Comparison of ENCODE assay signal across 8 mouse cellular contexts in the genomic region with DNA sequence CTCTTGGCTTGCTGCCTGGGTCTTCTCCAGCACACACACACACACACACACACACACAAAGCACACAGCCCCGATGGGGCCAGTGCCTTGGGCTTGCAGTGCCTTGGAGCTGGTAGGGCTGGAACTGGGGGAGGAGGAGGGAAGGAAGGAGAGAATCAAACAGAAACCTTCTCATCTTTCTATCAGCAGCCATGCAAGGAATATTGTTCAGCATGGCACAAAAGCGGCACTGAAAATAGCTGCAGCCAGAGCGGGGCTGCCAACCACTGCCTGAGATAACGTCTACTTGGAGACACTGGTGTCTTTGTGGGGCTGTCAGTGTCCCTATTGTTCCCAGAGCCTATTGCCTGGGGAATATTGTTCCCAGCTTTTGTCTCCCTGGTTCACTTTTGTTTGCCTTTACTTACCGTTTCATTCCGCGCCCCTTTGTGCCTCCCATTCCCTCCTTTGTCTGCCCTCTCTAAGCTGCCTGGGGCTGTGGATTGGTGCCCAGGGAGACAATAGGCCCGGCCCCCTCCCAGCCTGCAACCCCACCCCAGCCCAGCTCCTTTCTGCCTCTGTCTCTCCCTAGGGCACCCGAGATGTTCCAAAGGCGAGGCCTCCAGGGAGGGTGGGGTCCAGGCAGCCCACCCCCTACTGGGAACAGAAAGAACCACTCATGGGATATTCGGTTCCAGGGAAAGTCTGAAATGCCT.
DNase-seq lines count a peak whose midpoint lies in the region; ATAC-seq and TF ChIP-seq lines count a peak whose summit lies in the region.

No protein-coding gene starts in this region.

- H3K27me3 ChIP-seq in kidney, embryonic 14.5 days (ENCODE audit: control insufficient read depth, insufficient read depth, low read length) = no peaks in the 10 kb centered on the region
- no peaks in the 10 kb centered on the region for H3K27me3 ChIP-seq in intestine, embryonic 15.5 days (replicated peaks)
- H3K27me3 ChIP-seq in limb, embryonic 10.5 days (ENCODE audit: low read depth, poor library complexity, severe bottlenecking) = no peaks in the 10 kb centered on the region; the same call in 1 of the 2 replicates
- no peaks in the 10 kb centered on the region for H3K27me3 ChIP-seq in midbrain, embryonic 11.5 days (ENCODE audit: control insufficient read depth, insufficient read depth, low read length)
- no peaks in the 10 kb centered on the region for H3K27me3 ChIP-seq in stomach, postnatal 0 days (ENCODE audit: control insufficient read depth, insufficient read depth, low read length)

- peak overlapping the region; percentile 54 for H3K4me2 ChIP-seq in kidney, embryonic 14.5 days (replicated peaks; ENCODE audit: low read depth, low read length)
- H3K4me2 ChIP-seq in intestine, embryonic 15.5 days (replicated peaks) = peak overlapping the region; percentile 72
- peak overlapping the region; percentile 43 for H3K4me2 ChIP-seq in midbrain, embryonic 11.5 days
- H3K4me2 ChIP-seq in stomach, postnatal 0 days (replicated peaks; ENCODE audit: low read depth) = peak overlapping the region; percentile 66

- peak overlapping the region; percentile 59; the same call in 1 of the 2 replicates for H3K9ac ChIP-seq in kidney, embryonic 14.5 days (ENCODE audit: low read depth, low read length)
- peak overlapping the region; percentile 48 for H3K9ac ChIP-seq in intestine, embryonic 15.5 days
- H3K9ac ChIP-seq in midbrain, embryonic 11.5 days (ENCODE audit: low read length) = peak overlapping the region; percentile 56
- H3K9ac ChIP-seq in stomach, postnatal 0 days (ENCODE audit: low read length) = peak overlapping the region; percentile 45

- peak overlapping the region; percentile 25 for H3K4me3 ChIP-seq in kidney, embryonic 14.5 days (ENCODE audit: low read length)
- H3K4me3 ChIP-seq in intestine, embryonic 15.5 days (replicated peaks) = peak overlapping the region; percentile 32
- peak overlapping the region; percentile 53 for H3K4me3 ChIP-seq in limb, embryonic 10.5 days
- H3K4me3 ChIP-seq in midbrain, embryonic 11.5 days (ENCODE audit: low read depth, low read length) = peak overlapping the region; percentile 2; the same call in 1 of the 2 replicates
- peak overlapping the region; percentile 30 for H3K4me3 ChIP-seq in stomach, postnatal 0 days (ENCODE audit: low read depth, low read length)

- DNase-seq in kidney, adult 9 months = no peak
- DNase-seq in frontal cortex, postnatal 14 days (ENCODE audit: low spot score in 2 of 2) = peak; percentile 13 to 41
- no peak for DNase-seq in limb, embryonic 10.5 days (ENCODE audit: low spot score)
- peak; percentile 97 for DNase-seq in midbrain, embryonic 11.5 days (ENCODE audit: low spot score, missing footprints)
- DNase-seq in stomach, postnatal 0 days (ENCODE audit: low spot score) = peak; percentile 19

- H3K4me1 ChIP-seq in kidney, embryonic 14.5 days (ENCODE audit: control insufficient read depth, insufficient read depth, low read length) = peaks cover 20% of the 10 kb centered on the region
- H3K4me1 ChIP-seq in intestine, embryonic 15.5 days (replicated peaks) = peaks cover 12% of the 10 kb centered on the region
- peaks cover 29% of the 10 kb centered on the region for H3K4me1 ChIP-seq in limb, embryonic 10.5 days
- peaks cover 28% of the 10 kb centered on the region for H3K4me1 ChIP-seq in midbrain, embryonic 11.5 days (ENCODE audit: control insufficient read depth, insufficient read depth, low read length)
- H3K4me1 ChIP-seq in stomach, postnatal 0 days (replicated peaks; ENCODE audit: control insufficient read depth, insufficient read depth) = peaks cover 6% of the 10 kb centered on the region; the same call in 1 of the 2 replicates

- no peak for TF ChIP-seq EP300 in stomach, postnatal 0 days (optimal IDR thresholded peaks at IDR 0.05)

- H3K36me3 ChIP-seq in kidney, embryonic 14.5 days (ENCODE audit: control insufficient read depth, insufficient read depth, low read length) = no peaks in the 10 kb centered on the region
- H3K36me3 ChIP-seq in intestine, embryonic 15.5 days = no peaks in the 10 kb centered on the region
- no peaks in the 10 kb centered on the region for H3K36me3 ChIP-seq in limb, embryonic 10.5 days
- H3K36me3 ChIP-seq in midbrain, embryonic 11.5 days (ENCODE audit: control insufficient read depth, insufficient read depth, low read length) = no peaks in the 10 kb centered on the region
- no peaks in the 10 kb centered on the region for H3K36me3 ChIP-seq in stomach, postnatal 0 days (ENCODE audit: control insufficient read depth, insufficient read depth, low read length)

- 3% methylated on average over 11 of the region's 11 CpGs for WGBS in kidney, embryonic 14.5 days
- 18% methylated on average over 11 of the region's 11 CpGs for WGBS in intestine, embryonic 15.5 days
- 7% methylated on average over 11 of the region's 11 CpGs for WGBS in limb, embryonic 10.5 days
- WGBS in midbrain, embryonic 11.5 days = under 1% methylated on average over 11 of the region's 11 CpGs
- 7% methylated on average over 11 of the region's 11 CpGs for WGBS in stomach, postnatal 0 days

- peak; percentile 21; the same call in 1 of the 2 replicates for TF ChIP-seq CTCF in stomach, postnatal 0 days (IDR thresholded peaks at IDR 0.05; ENCODE audit: low read depth)

- peak; percentile 86 for ATAC-seq in kidney, embryonic 14.5 days (ENCODE audit: low FRiP score, low TSS enrichment)
- ATAC-seq in intestine, embryonic 15.5 days = peak; percentile 57
- ATAC-seq in midbrain, embryonic 11.5 days (ENCODE audit: low FRiP score) = peak; percentile 93
- ATAC-seq in stomach, postnatal 0 days (ENCODE audit: low FRiP score, low TSS enrichment) = peak; percentile 58
- ATAC-seq in CD4-positive, CD25-positive, alpha-beta regulatory T cell, adult 4 months = no peak

- peak overlapping the region; percentile 81 for H3K27ac ChIP-seq in kidney, embryonic 14.5 days (ENCODE audit: low read depth, low read length)
- H3K27ac ChIP-seq in intestine, embryonic 15.5 days = peak overlapping the region; percentile 56
- peak overlapping the region; percentile 92 for H3K27ac ChIP-seq in limb, embryonic 10.5 days
- H3K27ac ChIP-seq in midbrain, embryonic 11.5 days (ENCODE audit: low read depth, low read length) = peak overlapping the region; percentile 98
- peak overlapping the region; percentile 65 for H3K27ac ChIP-seq in stomach, postnatal 0 days (replicated peaks)

- H3K9me3 ChIP-seq in kidney, embryonic 14.5 days (ENCODE audit: control insufficient read depth, low read length) = no peaks in the 10 kb centered on the region
- no peaks in the 10 kb centered on the region for H3K9me3 ChIP-seq in intestine, embryonic 15.5 days
- no peaks in the 10 kb centered on the region for H3K9me3 ChIP-seq in limb, embryonic 10.5 days (replicated peaks)
- no peaks in the 10 kb centered on the region for H3K9me3 ChIP-seq in midbrain, embryonic 11.5 days (ENCODE audit: control insufficient read depth, low read length)
- H3K9me3 ChIP-seq in stomach, postnatal 0 days (ENCODE audit: control insufficient read depth, low read length) = no peaks in the 10 kb centered on the region

Comparison
In these comparisons a context has a peak if more than half of its experiments do, and no peak if none do; other contexts are left out.
1. H3K4me3 ChIP-seq: peak in every context shown above with its lines; median percentile 53 in limb, embryonic 10.5 days; 32 in intestine, embryonic 15.5 days; 30 in stomach, postnatal 0 days; 25 in kidney, embryonic 14.5 days; 2 in midbrain, embryonic 11.5 days.
2. DNase-seq: peak in frontal cortex, postnatal 14 days (2 of 2), midbrain, embryonic 11.5 days (single experiment) and stomach, postnatal 0 days (single experiment); none in kidney, adult 9 months (single experiment) and limb, embryonic 10.5 days (single experiment).
3. Peak in every context shown above with its lines, with median percentiles within 50 percentile points of each other: H3K27ac ChIP-seq, H3K4me2 ChIP-seq and H3K9ac ChIP-seq.